Mouse (Mus musculus) embryonic facial prominence, embryonic 11.5 days (tissue): Measurements from ENCODE around the gene Rest. TPM values are rescaled to one million over a fixed set of nuclear protein-coding genes. Genes with fewer than 3 reads are reported as not detected.

ENCODE experiments used
- ATAC-seq: fragments of 200-750 bp; cut with Nextera tagmentation; replicated peaks from 2 replicates; pipeline ENCODE4 v1.8.0; 2017; ENCODE audit warnings: low read depth; ENCODE audit not compliant: insufficient number of reproducible peaks, low FRiP score, low TSS enrichment
- DNase-seq: peaks from one replicate; pipeline ENCODE4 v3.0.0-alpha.2; 2015; ENCODE audit warnings: low spot score
- H3K27ac ChIP-seq: fragments of 300-500 bp; sonication (generic); replicated peaks from 2 replicates; pipeline ENCODE4 v1.5.1; 2014; ENCODE audit warnings: mild to moderate bottlenecking, low read depth, low read length, control low read depth
- H3K27me3 ChIP-seq: fragments of 300-500 bp; sonication (generic); 2 replicates; pipeline ENCODE4 v1.6.1; 2014; ENCODE audit warnings: mild to moderate bottlenecking, low read length, moderate library complexity, mixed read lengths; ENCODE audit not compliant: control insufficient read depth, insufficient read depth
- H3K36me3 ChIP-seq: fragments of 300-500 bp; sonication (generic); replicated peaks from 2 replicates; pipeline ENCODE4 v1.6.1; 2014; ENCODE audit warnings: low read depth, mild to moderate bottlenecking, low read length, moderate library complexity, mixed read lengths; ENCODE audit not compliant: control insufficient read depth, insufficient read depth
- H3K4me1 ChIP-seq: fragments of 300-500 bp; sonication (generic); 2 replicates; pipeline ENCODE4 v1.6.1; 2014; ENCODE audit warnings: low read length, mixed read lengths; ENCODE audit not compliant: control insufficient read depth, insufficient read depth
- H3K4me2 ChIP-seq: fragments of 300-500 bp; sonication (generic); 2 replicates; pipeline ENCODE4 v1.6.1; 2014; ENCODE audit warnings: low read depth, mild to moderate bottlenecking, control low read depth, low read length, moderate library complexity
- H3K4me3 ChIP-seq: fragments of 300-500 bp; sonication (generic); 2 replicates; pipeline ENCODE4 v1.5.1; 2014; ENCODE audit warnings: low read depth, low read length, control low read depth
- H3K9ac ChIP-seq: fragments of 300-500 bp; sonication (generic); replicated peaks from 2 replicates; pipeline ENCODE4 v1.6.1; 2014; ENCODE audit warnings: mild to moderate bottlenecking, control low read depth, low read length
- H3K9me3 ChIP-seq: fragments of 300-500 bp; sonication (generic); replicated peaks from 2 replicates; pipeline ENCODE4 v1.6.1; 2016; ENCODE audit warnings: mild to moderate bottlenecking, low read length, inconsistent platforms, mixed read lengths; ENCODE audit not compliant: control insufficient read depth
- WGBS: fragments of 180-500 bp; shearing (Covaris S2); extraction: QIAGEN DNeasy Blood & Tissue Kit; methylation state at CpG from one replicate; pipeline ENCODE4 v1.1.7; 2014; 5-methylcytosine and 5-hydroxymethylcytosine counted together
- microRNA-seq: library from miRNA; unstranded; fragments of <30 nt; microRNA quantifications from one replicate; pipeline ENCODE4, GENCODE M21; 2016; ENCODE audit warnings: borderline number of aligned reads
- polyA plus RNA-seq: library from polyadenylated mRNA; unstranded; fragments of >200 nt; fragmentation: Nextera tagmentation; extraction: Ambion mirVana; gene quantifications from 2 replicates; pipeline ENCODE4 v1.2.1, GENCODE M21; 2014

The Rest gene
- polyA plus RNA-seq, 1 experiment from 2014 or later, result 52.2 TPM

- Histone ChIP-seq H3K9me3 (no peaks in the 10 kb centered on the region), H3K36me3 (peaks cover 13% of the 10 kb centered on the region), H3K4me3 (no peak overlapping the region), H3K4me1 (no peaks in the 10 kb centered on the region), H3K9ac (no peak overlapping the region), H3K4me2 (no peak overlapping the region), H3K27me3 (no peaks in the 10 kb centered on the region), H3K27ac (no peak overlapping the region)
- ATAC-seq, result no peak
- DNase-seq, result no peak
- 80% methylated on average over 5 of the region's 5 CpGs for WGBS
Measured at GRCm38 (mm10) chr5:77330154-77330553, 64.9 kb downstream of the Rest start.

Small RNA genes within 50 kb of the gene (microRNA-seq; reads per million reads assigned to microRNA genes)
- not detected for gene Mir5098

Other genes with a start within 250 kb of the Rest start
- 0.13 TPM in 1 of 2 replicates, not detected in the other for gene Thegl, start 249.5 kb upstream of the Rest start, polyA plus RNA-seq
- gene Hopx, start 150.4 kb upstream of the Rest start, polyA plus RNA-seq, result 0.31 TPM in 1 of 2 replicates, not detected in the other
- gene Spink2, start 54.0 kb upstream of the Rest start, polyA plus RNA-seq, result 1.3 TPM in 2 replicates
- gene Noa1, start 44.6 kb downstream of the Rest start, polyA plus RNA-seq, result 29.2 and 36.4 TPM in 2 replicates
- 104 and 109 TPM in 2 replicates for gene Polr2b, start 44.7 kb downstream of the Rest start, polyA plus RNA-seq
- gene Igfbp7, start 142.6 kb downstream of the Rest start, polyA plus RNA-seq, result 12.2 and 20.0 TPM in 2 replicates